Mouse (Mus musculus) testis, adult 2 months (tissue): ENCODE measurements at regions not wholly inside any gene's neighbourhood (a gene's known extent, or its start where the extent isn't known, plus 50 kb on each side); places are given as distances from the start of the nearest gene placed in this dataset.

Experiments used
- CTCF ChIP-seq: fragments of 200-500 bp; IDR thresholded peaks from 2 replicates; pipeline ENCODE4 v1.5.1; 2012; ENCODE audit warnings: low read depth, mild to moderate bottlenecking, inconsistent platforms, low read length, moderate library complexity; ENCODE audit not compliant: control insufficient read depth, insufficient read depth, insufficient replicate concordance
- POLR2A ChIP-seq: fragments of 200-500 bp; IDR thresholded peaks from 2 replicates; pipeline ENCODE4 v1.6.1; 2012; ENCODE audit warnings: low read depth, mild to moderate bottlenecking, inconsistent platforms, low read length, moderate library complexity; ENCODE audit not compliant: control insufficient read depth

- TF ChIP-seq CTCF (no peak), POLR2A (no peak)
Measured at GRCm38 (mm10) chr15:93686385-93686784, 90.7 kb upstream of the Prickle1 start.
